Mouse (Mus musculus) central nervous system, embryonic 11.5 days (tissue): ENCODE measurements around the gene Adipoq. TPM values are rescaled to one million over a fixed set of nuclear protein-coding genes. Genes with fewer than 3 reads are reported as not detected.

ENCODE experiments used
- polyA plus RNA-seq: library from polyadenylated mRNA; depleted of rRNA; stranded (reverse); fragments of >200 nt; gene quantifications from 2 replicates; pipeline ENCODE4 v1.2.3, GENCODE M21; 2012; rRNA removed

Gene Adipoq
- 0.15 and 0.34 TPM in 2 replicates for polyA plus RNA-seq

DNA sequence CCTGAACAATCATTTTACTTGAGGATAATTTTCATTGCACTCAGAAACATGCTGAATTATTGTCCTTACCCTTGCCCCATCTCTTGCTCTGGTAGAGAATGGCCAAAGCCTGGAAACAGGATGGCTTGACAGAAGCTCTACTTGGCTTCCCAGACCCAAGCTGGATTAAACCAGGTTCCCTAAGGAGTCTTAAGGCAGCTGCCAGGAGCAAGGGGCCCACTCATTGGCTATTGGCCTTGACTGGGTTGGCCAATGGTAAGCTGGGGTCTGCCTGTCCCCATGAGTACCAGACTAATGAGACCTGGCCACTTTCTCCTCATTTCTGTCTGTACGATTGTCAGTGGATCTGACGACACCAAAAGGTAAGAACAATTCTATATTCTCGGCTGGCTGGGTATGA, at the start of gene Adipoq:
TSS of gene Adipoq (plus strand) at position 257 of the 400 bp plus-strand sequence.

DNA sequence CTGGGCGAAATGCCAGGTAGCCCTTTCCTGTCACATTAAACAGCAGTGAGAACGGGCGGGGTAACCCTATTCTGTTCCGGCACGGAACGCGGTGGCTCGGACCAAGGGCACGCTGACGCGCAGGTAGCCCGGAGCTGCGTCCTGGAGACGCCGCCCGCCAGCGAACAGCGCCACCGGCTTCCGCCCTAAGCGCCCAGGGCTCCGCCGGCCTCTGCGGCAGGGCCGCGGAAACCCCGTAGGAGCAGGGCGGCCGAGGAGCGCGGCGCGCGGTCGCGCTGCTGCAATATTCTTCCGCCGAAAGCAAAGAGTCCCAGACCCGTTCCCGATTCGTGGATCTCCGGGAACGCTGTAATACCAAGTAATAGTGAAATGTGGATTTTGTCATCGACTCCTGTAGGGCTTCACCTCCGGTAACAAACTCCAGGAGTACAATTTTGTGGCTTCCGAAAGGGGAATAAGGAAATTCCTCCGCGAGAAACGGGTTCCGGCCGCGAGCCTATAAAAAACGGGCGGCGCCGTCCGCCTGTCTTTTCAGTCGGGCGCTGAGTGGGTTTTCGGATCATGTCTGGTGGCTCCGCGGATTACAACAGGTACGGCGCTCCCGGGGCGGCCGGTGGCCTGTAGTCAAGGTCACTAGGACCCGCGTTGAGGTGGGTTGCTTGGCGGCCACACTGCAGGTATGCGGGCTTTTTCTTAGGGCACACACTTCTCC, 38.9 kb upstream of the Adipoq start, which contains the start of gene Eif4a2:
TSS of gene Eif4a2 (plus strand) at position 214 of the 712 bp plus-strand sequence.

DNA sequence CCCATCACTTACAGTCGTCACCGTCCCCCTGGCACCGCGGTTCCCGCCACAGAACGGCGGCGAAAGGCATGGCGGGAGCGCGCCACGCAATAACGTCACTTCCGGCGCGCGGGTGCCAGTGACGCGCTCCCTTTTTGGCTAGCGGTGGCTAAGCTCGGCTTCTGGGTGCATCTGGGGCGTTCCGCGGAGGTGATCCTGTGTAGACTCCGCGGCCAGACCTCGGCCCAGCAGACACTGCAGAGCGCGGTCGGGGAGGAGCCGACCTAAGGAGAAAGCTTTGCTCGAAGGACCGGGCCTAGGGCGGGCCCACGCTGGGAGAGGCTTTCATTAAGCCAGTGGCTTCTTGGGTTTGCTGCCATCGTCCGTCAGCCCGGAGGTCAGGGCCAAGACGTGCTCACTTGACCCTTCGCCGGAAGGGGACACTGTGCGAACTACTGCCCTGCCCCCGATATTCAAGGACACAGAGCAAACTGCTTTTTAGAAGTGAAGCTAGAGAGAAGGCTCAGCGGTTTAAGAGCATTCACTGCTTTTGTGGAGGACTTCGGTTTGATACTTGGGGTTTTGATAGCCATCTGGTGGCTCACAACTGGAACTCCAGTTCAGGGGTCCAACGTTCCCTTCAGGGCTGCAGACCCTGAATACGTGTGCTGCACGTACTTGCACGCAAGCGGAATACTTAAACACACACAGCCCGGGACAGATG, 18.5 kb upstream of the Adipoq start, which contains the start of gene Rfc4:
TSS of gene Rfc4 (minus strand) at position 65 of the 703 bp plus-strand sequence.

Other genes starting within 250 kb of the Adipoq start
- gene Fetub, start 228.2 kb upstream of the Adipoq start, polyA plus RNA-seq = not detected in 2 replicates
- 0.05 TPM in 1 of 2 replicates, not detected in the other for gene Hrg, start 195.5 kb upstream of the Adipoq start, polyA plus RNA-seq
- gene Kng2, start 117.1 kb upstream of the Adipoq start, polyA plus RNA-seq = 0.12 and 0.17 TPM in 2 replicates
- gene Kng1, start 88.7 kb upstream of the Adipoq start, polyA plus RNA-seq = 2.2 and 4.1 TPM in 2 replicates
- 401 and 619 TPM in 2 replicates for gene Eif4a2, start 39.1 kb upstream of the Adipoq start, polyA plus RNA-seq
- 19.5 and 22.9 TPM in 2 replicates for gene Rfc4, start 18.8 kb upstream of the Adipoq start, polyA plus RNA-seq
- gene St6gal1, start 78.2 kb downstream of the Adipoq start, polyA plus RNA-seq = 15.9 and 23.9 TPM in 2 replicates